Mouse (Mus musculus) stomach, postnatal 0 days (tissue): ENCODE measurements around the gene Trabd2b.

Experiments
- CTCF ChIP-seq: IDR thresholded peaks from 2 replicates; pipeline ENCODE4 v1.5.1; 2016; ENCODE audit warnings: antibody characterized with exemption, low read depth, mild to moderate bottlenecking, moderate library complexity
- EP300 ChIP-seq: optimal IDR thresholded peaks from 2 replicates; pipeline ENCODE3; 2016; ENCODE audit warnings: antibody characterized with exemption

- no peak for TF ChIP-seq EP300
- no peak for TF ChIP-seq CTCF
Observed at GRCm38 (mm10) chr4:114486885-114487531, 80.5 kb downstream of the Trabd2b start.
